Mouse (Mus musculus) lung, postnatal 25 days (tissue): ENCODE measurements around the gene Socs7.
A peak's percentile ranks its signal among the peaks of the same experiment; 100 is the strongest.
"Not testable (repeated sequence)": the region's sequence is repeated elsewhere in the genome, so short reads cannot be mapped to it uniquely, and the experiment has no call there.

ENCODE experiments used
- DNase-seq: peaks from one replicate; pipeline ENCODE4 v3.0.0; 2022; ENCODE audit warnings: low spot score

Socs7 gene

DNA sequence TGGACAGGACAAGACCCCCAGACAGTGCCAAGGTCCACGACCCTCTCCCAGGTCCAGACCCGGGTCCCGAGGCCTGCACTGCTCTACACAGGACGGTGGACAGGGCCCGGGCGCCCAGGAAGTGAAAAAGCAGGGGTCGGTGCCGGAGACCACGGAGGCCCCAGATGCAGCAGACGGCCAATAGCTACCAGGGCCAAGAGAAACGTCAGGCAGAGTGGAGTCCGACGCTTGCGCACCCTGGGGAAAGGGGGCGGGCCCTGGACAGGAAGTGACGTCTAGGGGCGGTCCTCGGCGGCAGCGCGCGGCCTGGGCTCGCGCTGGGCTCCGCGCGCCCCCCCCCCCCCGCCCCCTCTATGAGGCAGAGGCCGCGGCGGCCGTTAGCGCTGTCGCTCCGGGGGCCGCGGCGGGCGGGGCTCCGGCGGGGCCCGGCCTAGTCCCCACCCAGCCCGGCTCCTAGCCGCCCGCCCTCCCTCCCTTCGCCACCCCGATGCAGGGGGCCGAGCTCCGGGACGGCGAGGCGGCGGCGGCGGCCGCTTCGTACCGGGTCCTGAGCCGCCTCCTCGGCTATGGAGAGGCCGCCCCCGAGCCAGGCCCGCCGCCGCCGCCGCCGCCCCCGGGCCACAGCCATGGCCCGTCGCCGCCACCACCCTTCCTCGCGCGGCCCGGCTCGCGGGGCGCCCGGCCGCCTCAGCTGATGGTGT, at the start of gene Socs7:
Gene Socs7 (plus strand): TSS at position 604 of the 701 bp plus-strand sequence.
- DNase-seq, result peak; percentile 95

DNA sequence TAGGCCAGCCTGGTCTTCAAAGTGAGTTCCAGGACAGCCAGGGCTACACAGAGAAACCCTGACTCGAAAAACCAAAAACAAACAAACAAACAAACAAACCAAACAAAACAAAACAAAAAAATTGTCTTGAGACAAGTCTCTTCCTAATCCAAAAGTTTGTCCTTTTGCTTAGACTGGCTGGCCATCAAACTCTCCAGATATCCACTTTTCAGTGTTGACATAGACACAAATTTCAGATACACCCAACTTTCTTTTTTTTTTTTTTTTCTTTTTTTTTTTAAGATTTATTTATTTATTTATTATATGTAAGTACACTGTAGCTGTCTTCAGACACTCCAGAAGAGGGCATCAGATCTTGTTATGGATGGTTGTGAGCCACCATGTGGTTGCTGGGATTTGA, 49.5 kb upstream of the Socs7 start:
- not testable (repeated sequence) for DNase-seq

DNA sequence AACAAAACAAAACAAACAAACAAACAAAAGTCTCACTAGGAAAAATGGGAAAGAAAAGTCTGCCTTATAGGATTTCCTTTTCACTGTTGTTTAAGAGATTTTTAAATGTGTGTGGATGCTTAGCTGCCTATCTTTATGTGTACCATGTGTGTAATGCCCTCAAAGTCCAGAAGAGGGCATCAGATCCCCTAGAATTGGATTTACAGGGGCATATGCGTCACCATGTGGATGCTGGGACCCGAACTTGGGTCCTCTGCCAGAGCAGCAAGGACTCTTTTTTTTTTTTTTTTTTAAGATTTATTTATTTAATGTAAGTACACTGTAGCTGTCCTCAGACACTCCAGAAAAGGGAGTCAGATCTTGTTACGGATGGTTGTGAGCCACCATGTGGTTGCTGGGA, 48.2 kb upstream of the Socs7 start:
- DNase-seq, result no peak

DNA sequence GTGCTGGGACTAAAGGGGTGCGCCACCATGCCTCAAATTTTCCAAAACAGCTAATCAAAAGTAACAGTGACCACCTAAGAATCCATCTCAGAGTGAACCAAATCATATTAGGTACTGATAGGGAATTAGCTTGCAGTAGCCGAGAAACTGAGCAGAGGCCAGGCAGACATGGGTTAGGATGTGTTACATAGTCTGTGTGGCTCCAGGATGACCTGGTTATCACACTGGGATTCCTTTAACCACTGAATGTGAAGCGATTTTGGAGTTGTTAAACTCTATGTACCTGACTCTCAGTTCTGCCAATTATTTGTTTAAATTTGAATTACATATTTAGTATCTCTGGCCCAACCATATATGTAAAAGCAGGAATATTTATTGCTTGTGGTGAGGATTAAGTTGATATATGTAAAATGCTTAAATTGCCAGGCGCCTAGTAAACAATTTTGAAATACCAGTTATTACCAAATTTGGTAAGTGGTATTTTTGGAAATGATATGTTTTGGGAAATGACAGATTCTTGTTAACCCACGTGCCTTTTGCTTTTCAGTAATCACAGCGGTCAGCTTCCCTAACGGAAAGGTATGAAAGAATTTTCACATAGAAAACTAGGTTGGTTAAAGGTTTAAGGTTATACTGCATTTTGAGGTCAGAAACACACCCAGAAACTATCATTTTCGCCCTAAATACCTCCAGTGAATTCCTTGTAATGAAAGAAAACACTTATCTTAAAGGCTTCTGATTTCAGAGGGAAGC, 47.4 kb upstream of the Socs7 start:
- no peak for DNase-seq

DNA sequence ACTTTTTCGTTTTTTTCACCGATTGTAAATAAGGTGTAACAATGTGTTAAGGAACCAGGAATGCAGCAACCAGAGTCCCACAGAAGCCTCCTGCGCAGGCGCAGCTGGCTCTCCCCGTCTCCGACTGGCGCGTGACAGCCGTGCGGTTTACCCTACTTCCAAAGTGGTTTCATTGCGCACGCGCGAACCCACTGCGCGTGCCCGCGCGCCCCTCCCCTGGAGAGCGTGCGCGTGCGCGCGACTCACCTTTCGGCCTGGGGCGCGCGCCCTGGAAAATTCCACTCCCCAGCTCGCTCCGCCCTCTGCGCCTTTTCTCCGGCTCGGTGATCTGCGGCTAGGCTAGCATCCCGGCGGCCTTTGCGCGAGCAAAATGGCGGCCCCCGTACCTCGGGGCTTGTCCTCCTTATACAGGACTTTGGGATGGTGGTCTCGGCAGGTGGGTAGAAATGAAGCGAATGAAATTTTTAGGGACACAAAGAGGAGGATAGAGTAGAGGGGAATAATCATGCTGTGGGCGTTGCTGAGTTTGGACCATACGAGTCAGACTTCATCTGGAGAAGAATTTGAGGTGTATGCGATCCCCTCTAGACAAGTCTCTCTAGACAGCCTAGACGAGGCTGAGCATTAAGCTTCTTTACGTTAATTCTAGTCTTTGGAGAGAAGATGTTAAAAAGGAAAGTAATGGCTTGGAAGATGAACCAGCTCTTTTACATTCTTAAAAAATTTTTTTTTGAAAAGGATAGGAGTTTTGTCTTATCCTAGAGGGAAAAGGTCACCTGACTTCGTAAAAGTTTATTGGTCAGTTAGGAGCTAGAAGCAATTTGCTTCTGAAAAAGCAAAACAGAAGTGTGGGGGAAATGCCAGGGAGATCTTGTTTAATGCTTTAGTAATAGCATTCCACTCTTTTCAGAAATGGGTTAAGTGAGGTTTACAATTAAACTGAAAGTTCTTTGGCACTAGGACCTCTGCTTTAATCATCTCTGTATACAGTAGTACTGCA, 46.5 kb upstream of the Socs7 start, which contains the start of gene Mrpl45:
Gene Mrpl45 (plus strand): TSS at position 213 of the 1,000 bp plus-strand sequence.
- DNase-seq, result peak; percentile 97

DNA sequence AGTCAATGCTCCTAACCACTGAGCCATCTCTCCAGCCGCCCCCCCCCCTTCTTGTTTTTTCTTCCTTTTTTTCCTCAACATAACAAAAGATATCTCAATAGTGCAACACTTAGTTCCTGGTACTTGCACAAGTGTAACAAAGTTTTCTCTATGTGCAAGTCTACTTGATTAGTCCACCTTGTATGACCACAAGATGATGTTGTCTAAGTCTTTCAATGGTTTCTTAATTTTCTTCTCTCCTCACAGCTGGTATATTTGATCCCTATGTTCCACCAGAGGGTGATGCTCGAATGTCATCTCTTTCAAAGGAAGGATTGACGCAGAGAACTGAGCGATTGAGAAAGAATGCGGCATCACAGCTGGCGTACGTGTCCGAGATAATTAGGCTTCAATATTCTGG, 41.2 kb upstream of the Socs7 start:
- DNase-seq, result no peak

DNA sequence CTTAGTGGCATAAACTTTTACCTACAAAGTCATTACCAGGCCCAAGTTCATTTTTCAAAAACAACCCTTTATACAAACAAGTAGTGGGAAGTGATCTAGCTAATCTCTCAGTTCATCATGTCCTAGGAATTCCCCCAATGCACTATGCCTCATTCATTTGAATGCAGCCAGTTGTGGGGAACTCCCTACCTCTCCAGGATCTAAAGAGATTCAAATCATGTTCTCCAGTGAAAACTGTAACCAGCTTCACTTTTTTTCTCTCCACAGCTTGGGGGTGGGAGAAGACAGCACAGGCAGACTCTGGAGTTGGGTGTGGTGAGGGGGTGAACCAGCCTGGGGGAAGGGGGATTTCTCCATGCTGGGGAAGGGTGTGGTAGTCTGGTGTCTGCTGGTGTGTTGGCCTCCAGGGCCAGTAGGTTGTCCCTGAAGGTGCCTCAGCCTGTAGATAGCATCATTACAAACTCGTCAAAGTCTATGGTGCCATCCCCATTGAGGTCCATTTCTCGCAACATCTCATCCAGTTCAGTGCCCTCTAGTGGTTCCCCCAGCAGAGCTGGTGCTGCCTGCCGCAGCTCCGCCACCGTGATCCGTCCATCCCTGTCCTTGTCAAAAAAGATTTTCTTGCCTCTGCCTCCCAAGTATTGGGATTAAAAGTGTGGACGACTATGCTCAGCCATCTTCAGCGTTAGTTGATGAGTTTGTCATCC, 40.3 kb upstream of the Socs7 start:
- DNase-seq, result not testable (repeated sequence)

DNA sequence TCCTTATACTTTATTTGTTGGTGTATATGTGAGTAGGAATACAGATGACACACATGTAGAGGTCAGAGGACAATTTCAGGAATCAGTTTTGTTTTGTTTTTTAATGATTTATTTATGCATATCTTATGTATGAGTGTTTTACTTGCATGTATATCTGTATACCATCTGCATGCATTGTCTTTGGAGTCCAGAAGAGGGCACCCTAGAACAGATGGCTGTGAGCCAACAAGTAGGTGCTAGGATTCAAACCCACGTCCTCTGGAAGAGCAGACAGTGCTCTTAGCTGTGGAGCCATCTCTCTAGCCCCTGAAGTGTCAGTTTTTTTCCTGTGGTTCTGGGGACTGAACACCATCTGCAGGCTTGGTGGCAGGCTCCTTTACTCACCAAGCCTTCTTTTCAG, 37.1 kb upstream of the Socs7 start:
- DNase-seq, result no peak

DNA sequence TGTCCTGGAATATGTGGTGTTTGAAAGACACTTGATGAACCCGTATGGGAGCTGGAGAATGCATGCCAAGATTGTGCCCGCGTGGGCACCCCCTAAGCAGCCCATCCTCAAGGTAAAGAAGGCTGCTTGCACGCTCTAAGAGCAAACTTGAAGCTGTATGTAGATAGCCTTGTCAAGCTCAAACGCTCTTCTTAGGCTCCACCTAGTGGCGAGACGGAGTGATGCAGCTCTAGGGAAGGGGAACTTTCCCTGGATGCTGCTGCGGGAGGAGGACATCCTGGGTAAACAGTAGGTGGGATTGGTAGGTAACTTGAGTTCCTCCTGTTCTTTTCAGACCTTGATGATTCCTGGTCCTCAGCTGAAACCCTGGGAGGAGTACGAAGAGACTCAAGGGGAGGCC, 34.2 kb upstream of the Socs7 start:
- DNase-seq, result peak; percentile 58

DNA sequence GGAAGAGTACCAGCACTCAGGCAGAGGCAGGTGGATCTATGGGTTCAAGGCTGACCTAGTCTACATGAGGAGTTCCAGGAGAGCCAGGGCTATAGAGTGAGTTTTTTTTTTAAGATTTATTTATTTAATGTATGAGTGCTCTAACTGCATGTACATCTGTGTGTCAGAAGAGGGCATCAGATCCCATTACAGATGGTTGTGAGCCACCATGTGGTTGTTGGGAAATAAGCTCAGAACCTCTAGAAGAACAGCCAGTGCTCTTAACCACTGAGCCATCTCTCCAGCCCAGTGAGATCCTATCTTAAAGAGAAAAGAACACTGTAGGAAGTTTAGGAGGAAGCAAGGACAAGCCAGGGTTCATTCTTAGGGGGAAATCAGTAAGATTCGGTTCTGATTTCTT, 32.0 kb upstream of the Socs7 start:
- no peak for DNase-seq

DNA sequence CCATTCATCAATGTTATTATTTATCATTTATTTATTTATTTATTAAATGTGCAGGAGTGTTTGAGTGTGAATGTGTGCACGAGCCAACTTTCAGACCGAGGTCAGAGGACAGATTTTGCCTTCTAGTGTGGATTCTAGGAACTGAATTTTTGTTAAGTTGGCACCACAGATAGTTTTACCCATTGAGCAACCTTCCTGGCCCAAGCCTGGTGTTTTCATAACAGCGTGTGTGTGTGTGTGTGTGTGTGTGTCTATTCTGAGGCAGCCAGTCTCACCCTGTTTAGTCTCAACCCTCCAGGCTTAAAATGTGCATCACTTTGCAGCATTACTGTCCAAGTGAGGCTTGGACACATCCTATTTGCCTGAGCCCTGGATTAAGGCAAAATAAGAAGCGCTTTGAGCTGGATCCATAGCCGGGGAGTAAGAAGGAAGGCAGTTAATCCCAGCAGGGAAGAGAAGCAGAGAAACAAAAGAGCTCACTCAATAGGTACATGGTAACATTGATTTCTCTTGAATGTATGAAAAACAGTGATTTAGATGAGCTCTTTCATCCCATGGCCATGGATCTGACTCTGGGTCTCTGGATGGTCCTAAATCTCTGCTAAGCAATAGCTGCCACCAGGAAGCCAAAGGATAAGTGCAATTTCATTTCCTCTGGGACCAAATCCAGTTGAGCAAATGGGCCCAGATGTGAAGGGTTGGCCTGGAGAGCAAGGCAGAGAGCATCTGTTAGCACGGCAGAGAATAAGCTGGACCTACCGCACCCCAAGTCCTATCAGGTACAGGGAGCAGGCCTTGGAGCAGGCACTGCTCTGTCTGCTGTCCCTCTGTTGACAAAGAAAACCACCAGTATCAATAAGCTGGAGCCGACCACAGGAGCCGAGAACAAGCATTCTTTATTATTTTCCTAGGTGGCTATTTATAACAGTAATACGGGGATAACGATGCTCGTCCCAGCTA, 30.8 kb upstream of the Socs7 start:
- no peak for DNase-seq

DNA sequence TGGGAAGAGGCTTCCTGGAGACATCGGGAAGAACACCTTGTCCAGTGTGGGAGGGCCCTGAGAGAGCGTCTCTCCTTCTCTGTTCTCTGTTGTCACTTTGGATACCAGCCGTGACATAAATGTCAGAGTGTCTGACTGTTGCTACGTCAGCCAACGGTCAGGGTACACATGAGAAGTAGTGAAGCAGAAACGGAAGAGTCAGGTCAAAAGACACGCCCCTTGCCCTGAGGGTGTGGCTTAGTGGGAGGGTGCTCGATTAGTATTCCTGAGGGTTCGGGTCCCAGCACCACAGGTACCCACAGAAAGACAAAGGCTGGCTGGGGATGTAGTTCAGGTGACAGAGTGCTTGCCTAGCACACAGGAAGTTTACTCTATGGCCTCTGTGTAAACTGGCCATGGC, 29.3 kb upstream of the Socs7 start:
- DNase-seq, result no peak

DNA sequence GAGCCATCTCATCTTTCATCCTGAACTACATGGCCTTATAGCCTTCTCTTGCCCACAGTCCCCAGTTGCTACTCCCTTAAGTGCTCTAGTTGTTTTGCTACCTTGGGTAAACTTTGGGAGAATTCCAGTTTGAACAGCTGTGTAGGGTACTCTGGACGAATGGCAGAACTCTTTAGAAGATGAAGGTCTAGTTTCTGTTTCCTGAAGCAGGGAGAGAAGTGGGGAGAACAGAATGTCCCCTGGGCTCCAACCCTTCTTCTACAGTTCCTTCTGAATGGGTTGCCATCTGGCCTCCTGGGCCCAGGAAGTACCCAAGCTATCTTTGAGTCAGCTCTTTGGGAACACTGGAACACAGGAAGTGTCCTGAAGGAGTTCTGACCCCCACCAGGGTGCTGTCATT, 28.5 kb upstream of the Socs7 start:
- no peak for DNase-seq

DNA sequence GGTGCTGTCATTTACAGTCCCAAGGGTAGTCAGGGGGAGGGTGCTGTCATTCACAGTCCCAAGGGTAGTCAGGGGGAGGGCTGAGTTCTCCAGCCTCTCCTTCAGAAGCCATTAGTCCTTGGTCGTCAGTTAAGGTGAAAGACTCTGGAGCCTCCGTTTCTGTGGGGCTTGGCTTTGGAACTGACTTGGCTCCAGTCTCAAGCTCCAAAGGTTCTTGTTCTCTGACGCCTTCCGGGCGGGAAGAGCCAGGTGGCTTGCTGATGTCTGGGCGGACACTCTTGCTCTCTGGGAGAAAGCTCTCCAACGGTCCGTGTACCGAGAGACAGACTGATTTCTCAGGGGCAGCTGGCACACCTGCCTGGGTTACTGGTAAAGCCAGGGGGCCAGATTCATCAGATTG, 28.0 kb upstream of the Socs7 start:
- DNase-seq, result no peak

DNA sequence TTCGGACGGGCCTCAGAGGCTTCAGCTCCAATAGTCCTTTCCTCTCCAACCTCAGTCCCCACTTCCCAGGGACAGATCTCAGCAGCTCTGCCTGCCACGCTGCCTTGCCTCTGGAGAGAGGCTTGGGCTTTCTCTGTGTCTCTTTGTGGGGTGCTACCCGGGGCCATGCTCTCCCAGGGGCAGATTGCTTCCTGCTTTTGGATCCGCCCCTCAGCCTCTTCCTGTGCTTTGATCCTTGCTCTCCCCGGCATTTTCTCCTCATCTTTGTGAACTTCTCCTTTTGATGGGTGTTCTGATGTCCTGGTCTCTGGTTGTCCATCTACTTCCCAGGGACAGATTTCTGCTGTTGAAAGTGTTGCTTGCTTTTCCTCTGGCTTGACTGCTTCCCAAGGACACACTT, 26.1 kb upstream of the Socs7 start:
- DNase-seq, result no peak

DNA sequence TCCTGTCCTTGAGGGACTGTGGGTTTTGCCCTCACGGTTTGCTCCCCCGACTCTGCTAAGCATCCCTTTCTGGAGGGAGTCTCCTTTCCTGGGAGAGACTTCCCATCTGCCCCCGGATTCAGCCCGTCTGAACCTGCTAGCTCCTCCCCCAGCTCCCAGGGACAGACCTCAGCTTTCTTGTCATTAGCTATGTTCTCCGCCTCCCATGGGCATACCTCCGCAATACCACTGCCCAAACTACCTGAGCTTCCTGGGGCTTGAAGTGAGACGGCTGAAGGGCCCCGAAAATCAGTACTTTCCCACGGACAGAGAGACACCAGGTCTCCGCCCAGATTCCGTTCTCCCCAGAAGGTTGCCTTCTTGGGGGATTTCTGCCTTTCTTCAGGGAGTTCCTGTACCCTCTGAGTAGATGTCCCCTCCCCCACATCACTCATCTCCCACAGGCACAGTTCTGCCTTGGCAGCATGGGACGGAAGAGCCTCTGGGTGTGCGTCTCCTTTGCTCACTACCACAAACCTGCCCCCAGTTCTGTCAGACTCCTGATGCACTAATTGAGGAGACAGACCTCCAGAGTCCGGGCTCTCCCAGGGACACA, 25.5 kb upstream of the Socs7 start:
- DNase-seq, result no peak

DNA sequence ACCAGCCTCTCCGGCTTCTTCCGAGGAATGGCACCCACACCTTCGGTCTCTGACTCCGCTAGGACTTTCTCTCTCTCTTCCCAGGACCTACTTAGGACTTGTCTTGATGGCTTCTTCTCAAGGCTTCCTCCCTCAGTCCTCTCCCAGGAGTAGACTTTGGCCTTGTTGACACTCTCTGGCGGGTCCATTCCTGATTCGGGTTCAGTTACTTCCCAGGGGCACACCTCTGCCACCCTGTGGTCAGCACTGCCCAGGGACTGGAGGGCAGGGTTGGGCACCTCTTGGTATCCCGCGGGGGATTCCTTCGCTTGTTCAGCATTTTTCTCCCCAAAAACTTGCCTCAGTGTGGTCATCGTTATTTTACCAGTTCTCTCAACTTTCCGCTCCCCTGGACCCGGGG, 25.0 kb upstream of the Socs7 start:
- no peak for DNase-seq

DNA sequence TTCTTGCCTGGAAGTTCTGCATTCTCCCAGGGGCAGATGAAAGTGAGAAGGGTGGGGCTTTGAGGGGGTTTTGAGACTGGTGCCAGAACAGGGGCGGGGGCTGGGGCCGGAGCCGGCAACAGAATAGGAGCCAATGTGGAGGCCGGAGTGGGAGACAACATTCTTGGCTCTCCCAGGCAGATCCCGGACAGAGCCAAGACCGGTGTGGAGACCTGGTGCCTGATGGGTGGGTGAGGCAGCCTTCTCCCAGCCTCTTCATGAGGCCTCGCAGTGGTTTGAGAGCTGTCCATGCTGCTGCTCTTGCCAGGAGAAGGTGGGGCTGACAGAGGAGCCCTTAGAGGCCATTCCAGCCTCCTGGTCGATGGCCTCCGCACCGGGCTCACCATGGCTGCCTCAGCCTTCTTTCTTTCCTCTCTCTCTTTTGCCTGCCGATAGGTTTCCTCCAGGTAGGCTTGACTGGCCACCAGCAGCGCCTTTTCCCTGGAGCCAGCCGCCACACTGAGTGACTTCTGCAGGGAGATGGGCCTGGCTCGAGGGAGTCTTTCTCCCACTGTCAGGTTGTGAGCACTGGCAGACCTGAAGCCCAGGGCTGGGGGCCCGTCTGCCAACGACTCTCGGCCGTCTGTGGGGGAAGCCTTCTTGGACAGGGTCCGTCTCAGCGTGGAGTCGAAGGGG, 23.9 kb upstream of the Socs7 start:
- peak; percentile 41 for DNase-seq

DNA sequence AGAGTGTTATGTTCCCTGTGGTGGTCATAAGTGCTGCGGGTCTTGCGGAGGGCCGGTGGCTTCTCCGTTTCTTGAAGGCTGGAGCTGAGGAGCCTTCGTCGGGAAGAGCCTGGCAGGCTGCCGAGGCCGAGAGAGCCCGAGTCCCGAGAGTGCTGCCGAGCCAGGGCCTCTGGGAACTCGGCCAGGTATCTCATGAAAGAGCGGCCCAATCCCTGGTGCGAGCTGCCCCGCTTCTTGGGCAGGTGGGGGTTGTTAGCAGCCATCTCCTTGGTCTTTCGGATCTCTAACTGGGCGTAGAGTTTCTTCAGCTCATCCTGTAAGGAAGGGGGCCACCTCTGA, 23.4 kb upstream of the Socs7 start:
- DNase-seq, result peak; percentile 67

DNA sequence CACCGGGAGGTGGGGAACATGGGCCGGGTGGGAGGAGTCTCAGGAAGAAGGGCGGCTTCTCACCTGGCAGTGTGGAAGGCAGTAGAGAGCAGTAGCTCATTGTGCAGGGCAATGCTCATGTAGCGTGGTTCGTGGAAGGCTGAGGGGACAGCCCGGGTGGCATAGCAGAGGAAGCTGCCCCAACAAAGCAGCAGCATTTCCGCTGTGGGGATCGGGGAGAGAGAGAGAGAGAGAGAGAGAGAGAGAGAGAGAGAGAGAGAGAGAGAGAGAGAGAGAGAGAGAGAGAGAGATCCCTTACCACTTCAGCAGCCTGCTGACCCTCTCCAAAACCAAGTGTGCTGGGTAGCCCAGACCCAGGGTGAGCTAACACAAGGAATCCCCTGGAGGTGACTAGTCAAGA, 19.2 kb upstream of the Socs7 start:
- DNase-seq, result no peak
